Mouse (Mus musculus) 3T3-L1 (cell line): ENCODE data around the gene Sbf2.
A peak's percentile ranks its signal among the peaks of the same experiment; 100 is the strongest.
"Not testable (repeated sequence)": the region's sequence is repeated elsewhere in the genome, so short reads cannot be mapped to it uniquely, and the experiment has no call there.

Source experiments
- DNase-seq: peaks from one replicate; pipeline ENCODE4 v3.0.0-alpha.2; 2015; ENCODE audit warnings: low read depth, low spot score

Gene Sbf2

DNA sequence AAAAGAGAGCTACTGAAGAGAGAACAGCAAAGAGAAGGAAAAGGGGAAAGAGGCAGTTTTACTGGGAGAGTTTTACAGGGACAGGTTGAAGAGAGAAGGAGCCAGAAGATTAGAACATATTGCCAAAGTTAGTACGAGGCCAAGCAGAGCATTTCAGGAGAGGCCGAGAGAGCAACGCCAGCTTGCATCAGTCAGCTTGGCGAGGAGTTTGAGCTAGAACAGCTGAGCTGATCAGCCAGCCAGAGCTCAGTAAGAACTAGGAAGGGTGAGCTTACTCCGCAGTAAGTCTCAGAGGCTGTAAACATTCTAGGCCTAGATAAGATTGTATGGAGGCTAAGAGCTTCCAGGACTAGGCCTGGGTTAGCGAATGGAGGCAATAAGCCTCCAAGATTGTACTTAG is 222.1 kb downstream of the Sbf2 start:
- no peak for DNase-seq

- no peak for DNase-seq
These were observed 223.1 kb downstream of the Sbf2 start for GRCm38 (mm10) chr7:110391632-110392031.

GRCm38 (mm10) chr7:110388889-110389288 is 225.8 kb downstream of the Sbf2 start:
- DNase-seq, result not testable (repeated sequence)

GRCm38 (mm10) chr7:110387565-110387964 is 227.2 kb downstream of the Sbf2 start:
- DNase-seq, result peak; percentile 14

DNA sequence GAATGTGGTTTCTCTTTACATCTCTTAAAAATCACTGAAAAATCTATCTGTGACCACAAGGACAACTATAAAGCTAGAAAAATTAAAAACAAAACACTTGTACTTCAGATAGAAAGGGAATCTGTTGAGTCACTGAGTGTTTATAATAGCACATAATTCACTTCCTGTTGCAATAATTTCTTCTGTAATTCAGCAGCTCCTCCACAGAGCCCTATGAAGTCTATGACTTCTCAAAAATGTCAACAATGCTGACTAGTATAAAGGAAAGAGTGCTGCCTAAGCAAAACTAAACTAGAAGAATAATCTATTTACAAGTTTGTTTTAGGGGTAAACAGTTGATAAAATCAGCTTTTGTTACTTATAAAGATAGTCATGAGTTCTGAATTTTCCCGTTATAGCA is 229.2 kb downstream of the Sbf2 start:
- DNase-seq, result peak; percentile 24

DNA sequence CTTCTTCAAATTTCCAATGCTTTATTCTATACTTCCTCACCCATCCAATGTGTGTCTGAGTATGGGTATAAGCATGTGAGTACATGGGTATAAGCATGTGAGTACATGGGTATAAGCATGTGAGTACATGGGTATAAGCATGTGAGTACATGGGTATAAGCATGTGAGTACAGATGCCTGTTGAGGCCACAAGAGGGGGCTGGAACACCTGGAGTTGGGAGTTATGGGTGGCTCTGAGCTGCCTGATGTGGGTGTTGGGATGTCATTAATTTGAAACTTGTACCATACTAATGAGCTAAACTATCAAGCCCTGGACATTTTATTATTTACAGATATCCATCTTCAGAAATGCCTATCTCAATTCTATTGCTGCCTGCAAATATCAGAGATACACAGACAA is 230.4 kb downstream of the Sbf2 start:
- DNase-seq, result no peak

GRCm38 (mm10) chr7:110381625-110382024 is 233.1 kb downstream of the Sbf2 start:
- DNase-seq, result no peak

- no peak for DNase-seq
These were observed 235.3 kb downstream of the Sbf2 start for GRCm38 (mm10) chr7:110379335-110379914.

DNA sequence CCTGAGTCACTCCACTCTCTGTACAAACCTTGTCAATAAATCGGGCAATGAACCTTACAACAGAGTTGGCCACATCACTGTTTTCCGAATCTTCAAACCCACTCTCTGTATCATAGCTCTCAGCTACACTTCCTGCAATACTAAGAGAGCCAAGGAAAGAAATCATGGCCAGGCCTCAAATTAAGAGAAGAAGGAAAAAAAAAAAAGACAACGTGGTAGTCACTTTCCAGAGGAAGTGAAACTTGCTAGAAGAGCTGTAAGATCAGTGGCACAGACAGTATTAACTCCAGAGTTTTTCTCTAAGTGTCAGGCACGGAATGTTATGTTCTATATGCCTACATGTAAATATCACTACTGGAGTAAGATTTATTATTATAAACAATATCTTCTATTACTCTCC is 242.2 kb downstream of the Sbf2 start:
- DNase-seq, result no peak

DNA sequence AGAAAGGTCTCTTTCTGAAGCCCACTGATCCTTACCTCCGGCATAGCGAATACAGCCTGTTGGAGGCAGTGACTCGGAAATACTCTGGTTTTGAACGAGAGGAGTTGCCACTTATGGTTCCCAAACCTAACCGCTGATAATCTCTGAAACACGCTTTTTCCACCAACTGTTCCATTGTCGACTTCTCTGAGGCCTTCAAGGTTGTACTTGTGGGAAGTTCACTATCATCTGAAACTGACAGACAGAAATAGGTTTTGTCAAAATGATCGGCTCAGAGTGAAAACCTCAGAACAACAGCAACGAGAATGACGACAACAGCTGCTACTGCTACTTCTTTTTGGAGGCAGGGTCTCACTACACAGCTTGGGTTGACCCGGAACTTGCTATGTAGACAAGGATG is 252.7 kb downstream of the Sbf2 start:
- no peak for DNase-seq

DNA sequence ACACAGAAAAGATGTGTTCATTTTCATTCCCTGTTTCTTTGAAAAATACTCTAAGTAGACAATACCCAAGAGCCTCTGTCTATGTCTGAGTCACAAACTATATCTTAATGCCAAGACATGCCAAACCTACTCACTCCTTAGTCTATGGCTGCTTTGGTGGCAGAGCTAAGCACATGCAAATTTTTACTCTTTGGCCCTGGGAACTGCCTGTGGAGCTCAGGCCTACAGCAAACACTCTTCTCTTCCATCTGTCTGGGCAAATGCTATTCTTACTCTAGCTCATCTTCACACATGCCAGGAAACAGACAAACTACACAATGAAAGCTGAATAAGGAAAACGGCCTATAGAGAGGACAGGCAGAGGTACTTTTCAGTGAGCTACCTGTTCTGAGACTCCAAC is 253.2 kb downstream of the Sbf2 start:
- DNase-seq, result peak; percentile 2

- no peak for DNase-seq
These were observed 255.3 kb downstream of the Sbf2 start for GRCm38 (mm10) chr7:110359391-110359790.

DNA sequence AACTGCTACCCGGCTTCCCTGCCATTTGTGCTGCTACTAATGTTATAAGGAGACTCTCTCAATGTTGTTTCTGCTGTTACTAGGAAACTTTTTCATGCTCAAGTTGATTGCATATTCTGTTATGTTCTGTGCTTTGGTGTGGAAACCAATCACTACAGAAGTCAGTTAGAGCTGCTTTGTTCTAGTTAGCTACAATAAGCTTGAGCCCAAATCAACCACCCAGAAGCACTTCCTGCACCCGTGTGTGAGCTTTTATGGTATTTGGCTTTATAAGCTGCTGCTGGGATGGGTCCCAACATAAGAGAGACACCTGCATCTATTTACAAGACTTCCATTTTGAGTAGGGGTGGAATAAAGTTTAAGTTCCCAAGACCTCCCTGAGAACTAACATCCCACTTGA is 260.8 kb downstream of the Sbf2 start:
- no peak for DNase-seq

- no peak for DNase-seq
These were observed 267.5 kb downstream of the Sbf2 start for GRCm38 (mm10) chr7:110347250-110347649.

- DNase-seq, result peak; percentile 84
These were observed 277.1 kb downstream of the Sbf2 start for GRCm38 (mm10) chr7:110337601-110338000.

- DNase-seq, result no peak
These were observed 289.2 kb downstream of the Sbf2 start for GRCm38 (mm10) chr7:110325381-110326110.

DNA sequence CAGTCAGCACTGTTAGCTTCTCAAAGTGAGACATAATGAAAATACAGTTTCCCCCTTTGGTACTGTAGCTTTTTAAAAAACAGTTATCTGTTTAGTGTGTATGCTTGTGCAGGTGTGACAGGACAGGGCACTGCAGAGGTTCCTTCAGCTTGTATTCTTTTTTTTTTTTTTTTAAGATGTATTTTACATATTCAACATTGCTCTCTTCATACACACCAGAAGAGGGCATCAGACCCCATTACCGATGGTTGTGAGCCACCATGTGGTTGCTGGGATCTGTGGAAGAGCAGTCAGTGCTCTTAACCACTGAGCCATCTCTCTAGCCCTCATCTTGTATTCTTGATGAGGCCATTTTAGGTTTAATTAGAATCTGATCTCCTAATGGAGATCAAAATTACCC is 289.9 kb downstream of the Sbf2 start:
- DNase-seq, result no peak

GRCm38 (mm10) chr7:110321106-110321505 is 293.6 kb downstream of the Sbf2 start:
- no peak for DNase-seq

GRCm38 (mm10) chr7:110318971-110319519 is 295.7 kb downstream of the Sbf2 start:
- peak; percentile 64 for DNase-seq

DNA sequence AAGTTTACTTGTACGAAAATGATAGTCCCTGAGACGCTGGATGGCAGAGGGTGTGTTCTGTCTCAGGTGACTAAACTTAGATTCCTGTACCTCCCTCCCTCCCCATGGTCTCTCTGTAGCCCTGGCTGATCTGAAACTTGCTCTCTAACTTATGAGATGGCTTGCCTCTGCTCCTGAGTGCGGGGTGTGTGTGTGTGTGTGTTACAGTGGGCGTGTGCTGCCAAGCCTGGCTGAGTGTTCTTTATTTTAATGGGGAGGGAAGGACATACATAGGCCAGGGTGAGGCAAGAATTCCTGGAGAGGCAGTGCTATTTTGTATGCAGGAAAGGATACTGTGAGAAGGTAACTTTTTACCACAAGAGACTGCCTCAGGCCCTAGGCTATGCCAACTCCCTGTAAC is 297.3 kb downstream of the Sbf2 start:
- no peak for DNase-seq

GRCm38 (mm10) chr7:110315352-110315751 is 299.4 kb downstream of the Sbf2 start:
- DNase-seq, result no peak

GRCm38 (mm10) chr7:110314401-110314890 is 300.3 kb downstream of the Sbf2 start:
- no peak for DNase-seq
